Mouse (Mus musculus): ENCODE measurements around the gene Mex3a.

The Mex3a gene

GRCm38 (mm10) chr3:88527565-88527964 lies 4.6 kb upstream of the Mex3a start:
- DNase-seq (ENCODE audit: low spot score in 2 of 2) = no peak

GRCm38 (mm10) chr3:88528646-88529045 lies 3.5 kb upstream of the Mex3a start:
- DNase-seq (ENCODE audit: low spot score in 2 of 2) = no peak

- DNase-seq (ENCODE audit: low spot score in 2 of 2) = no peak
These were observed 2.8 kb upstream of the Mex3a start for GRCm38 (mm10) chr3:88529204-88530000.

GRCm38 (mm10) chr3:88530082-88530864 lies 1.9 kb upstream of the Mex3a start:
- no peak for DNase-seq (ENCODE audit: low spot score in 2 of 2)

- peak; percentile 58 to 76 for DNase-seq (ENCODE audit: low spot score in 2 of 2)
These were observed 572 bp upstream of the Mex3a start for GRCm38 (mm10) chr3:88531348-88532298.

GRCm38 (mm10) chr3:88532689-88533511 lies 705 bp downstream of the Mex3a start:
- DNase-seq (ENCODE audit: low spot score in 2 of 2) = no peak

- DNase-seq (ENCODE audit: low spot score in 2 of 2) = no peak
These were observed 1.5 kb downstream of the Mex3a start for GRCm38 (mm10) chr3:88533706-88534105.

- no peak for DNase-seq (ENCODE audit: low spot score in 2 of 2)
These were observed 2.8 kb downstream of the Mex3a start for GRCm38 (mm10) chr3:88535005-88535404.

- DNase-seq (ENCODE audit: low spot score in 2 of 2) = no peak
These were observed 3.3 kb downstream of the Mex3a start for GRCm38 (mm10) chr3:88535527-88535926.

- no peak for DNase-seq (ENCODE audit: low spot score in 2 of 2)
These were observed 4.1 kb downstream of the Mex3a start for GRCm38 (mm10) chr3:88536103-88536930.

- DNase-seq (ENCODE audit: low spot score in 2 of 2) = no peak
These were observed 5.0 kb downstream of the Mex3a start for GRCm38 (mm10) chr3:88537146-88537545.

GRCm38 (mm10) chr3:88538271-88539145 lies 6.3 kb downstream of the Mex3a start:
- DNase-seq (ENCODE audit: low spot score in 2 of 2) = no peak

- DNase-seq (ENCODE audit: low spot score in 2 of 2) = no peak
These were observed 7.2 kb downstream of the Mex3a start for GRCm38 (mm10) chr3:88539397-88539796.

GRCm38 (mm10) chr3:88540085-88540484 lies 7.9 kb downstream of the Mex3a start:
- DNase-seq (ENCODE audit: low spot score in 2 of 2) = no peak

GRCm38 (mm10) chr3:88541622-88542401 lies 9.6 kb downstream of the Mex3a start:
- no peak for DNase-seq (ENCODE audit: low spot score in 2 of 2)

- no peak for DNase-seq (ENCODE audit: low spot score in 2 of 2)
These were observed 10.3 kb downstream of the Mex3a start for GRCm38 (mm10) chr3:88542486-88542885.

- DNase-seq (ENCODE audit: low spot score in 2 of 2) = no peak
These were observed 11.0 kb downstream of the Mex3a start for GRCm38 (mm10) chr3:88543174-88543573.

All from spleen, postnatal 14 days (tissue).